Mouse (Mus musculus): ENCODE measurements around the gene Calr4.

Calr4 gene

DNA sequence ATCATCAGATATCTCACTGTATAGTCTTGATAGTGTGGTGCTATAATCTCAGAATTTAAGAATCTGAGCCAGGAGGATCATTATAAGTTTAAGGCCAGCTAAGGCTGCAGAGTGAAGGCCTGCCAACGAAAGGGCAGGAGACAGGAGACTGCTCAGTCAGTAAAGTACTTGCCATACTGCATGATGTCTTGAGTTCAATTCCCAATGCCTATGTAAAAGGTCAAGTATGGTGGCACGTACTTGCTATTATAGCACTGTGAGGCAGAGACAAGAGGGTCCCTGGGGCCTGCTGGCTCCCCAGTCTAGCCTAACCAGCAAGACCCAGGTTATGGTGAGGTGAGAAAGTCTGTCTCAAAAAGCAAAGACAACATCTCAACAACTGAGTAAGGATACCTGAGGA, at the start of gene Calr4:
Gene Calr4, plus strand, starts transcription at position 301 of the 400 bp plus-strand sequence.
- DNase-seq = no peak

GRCm38 (mm10) chr4:109185616-109186405, 48.5 kb upstream of the Calr4 start:
- no peak for DNase-seq

- no peak for DNase-seq
These were observed 42.7 kb upstream of the Calr4 start for GRCm38 (mm10) chr4:109191598-109191997.

- no peak for DNase-seq
These were observed 40.4 kb upstream of the Calr4 start for GRCm38 (mm10) chr4:109193886-109194285.

- no peak for DNase-seq
These were observed 38.2 kb upstream of the Calr4 start for GRCm38 (mm10) chr4:109195900-109196629.

GRCm38 (mm10) chr4:109199069-109199468, 35.2 kb upstream of the Calr4 start:
- no peak for DNase-seq

DNA sequence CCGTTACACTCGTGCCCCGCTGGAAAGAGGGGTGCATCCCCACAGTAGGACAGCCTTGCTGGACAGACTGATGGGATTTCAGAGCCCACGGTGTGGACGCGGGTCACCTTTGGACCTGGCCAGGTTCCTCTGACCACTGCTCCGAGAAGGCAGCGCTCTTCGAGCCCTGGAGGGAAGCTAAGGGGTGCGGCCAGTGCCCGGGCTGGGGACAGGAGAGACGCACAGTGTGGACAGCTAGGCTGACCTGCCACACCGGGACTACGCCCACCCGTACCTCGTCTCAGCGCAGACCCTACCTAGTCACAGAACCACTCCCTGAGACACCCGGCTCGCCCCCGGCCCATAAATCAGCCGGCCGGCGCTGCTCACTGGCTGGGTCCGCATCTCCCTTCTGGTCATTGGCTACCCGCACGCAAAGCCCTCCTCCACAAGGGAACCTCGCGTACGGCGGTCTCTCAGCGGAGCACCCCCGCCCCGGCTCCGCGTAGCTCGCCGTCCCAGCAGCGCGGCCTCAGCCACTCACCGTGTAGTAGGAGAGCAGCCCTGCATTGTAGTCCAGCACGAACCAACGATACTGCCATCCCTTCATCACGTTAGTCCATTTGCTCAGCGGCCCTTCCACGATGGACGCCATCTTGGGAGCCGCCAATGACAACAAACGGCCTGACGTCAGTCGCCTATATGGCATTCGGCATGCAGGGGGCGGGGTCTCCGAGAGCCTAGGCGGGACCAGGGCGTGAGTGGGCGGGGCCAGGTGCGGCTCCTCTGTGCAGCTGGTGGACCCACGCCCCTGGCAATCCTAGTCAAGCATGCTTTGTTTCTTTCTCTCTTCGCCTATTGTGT, 32.5 kb upstream of the Calr4 start, which contains the start of gene Osbpl9:
Gene Osbpl9, minus strand, starts transcription at position 691 of the 843 bp plus-strand sequence.
- peak; percentile 98 for DNase-seq

DNA sequence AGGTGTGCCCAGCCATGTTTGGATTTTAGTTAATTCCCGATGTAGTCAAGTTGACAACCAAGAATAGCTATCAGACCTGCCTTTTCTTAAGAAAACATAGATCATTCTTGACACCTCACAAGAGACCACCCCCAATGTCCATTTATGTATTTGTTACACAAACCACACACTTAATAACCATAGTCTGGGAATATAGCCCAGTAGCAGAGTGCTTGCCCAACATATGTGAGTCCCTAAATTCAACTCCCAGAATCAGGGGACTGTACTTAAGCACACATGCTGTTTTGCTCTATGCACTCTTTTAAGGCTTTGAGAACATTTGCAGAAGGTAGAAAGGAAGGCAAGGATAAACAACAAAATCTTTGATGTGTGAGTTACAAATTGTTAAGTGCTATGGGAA, 30.4 kb upstream of the Calr4 start:
- no peak for DNase-seq

DNA sequence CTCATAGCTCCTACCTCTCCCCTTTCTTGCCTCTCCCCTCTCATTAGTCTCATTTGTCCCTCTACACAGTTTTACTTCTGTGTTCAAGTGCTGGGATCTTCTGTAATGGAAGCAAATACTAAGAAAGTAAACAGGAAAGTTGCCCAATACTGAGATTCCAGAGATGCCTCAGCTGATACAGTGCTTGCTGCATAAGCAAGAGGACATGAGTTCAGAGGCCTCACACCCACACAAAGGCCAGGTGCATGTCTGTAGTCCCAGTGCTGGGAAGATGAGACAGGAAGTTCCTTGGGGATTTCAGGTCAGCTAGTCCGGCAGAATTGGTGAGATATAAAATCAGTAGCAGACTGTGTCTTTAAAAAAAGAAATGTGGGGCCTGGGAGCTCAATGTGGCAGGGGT, 29.9 kb upstream of the Calr4 start:
- peak; percentile 31 to 64 for DNase-seq

GRCm38 (mm10) chr4:109207524-109207923, 26.8 kb upstream of the Calr4 start:
- no peak for DNase-seq

DNA sequence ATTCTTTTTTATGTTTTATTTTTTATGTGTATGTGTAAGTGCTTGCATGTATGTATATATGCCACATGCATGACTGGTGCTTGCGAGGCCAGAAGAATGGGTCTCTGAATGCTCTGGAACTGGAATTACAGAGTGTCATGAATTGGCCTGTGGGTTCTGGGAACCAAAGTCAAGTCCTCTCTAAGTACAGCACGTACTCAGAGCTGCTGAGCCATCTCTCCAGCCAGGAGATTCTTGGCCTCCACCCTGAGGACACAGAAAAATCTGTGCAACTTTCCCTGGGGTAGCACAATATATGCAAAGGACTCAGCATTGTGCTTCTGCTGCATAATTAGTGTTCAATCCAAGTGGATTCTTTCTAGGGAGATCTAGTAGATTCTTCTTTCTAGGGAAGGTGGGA, 24.0 kb upstream of the Calr4 start:
- no peak for DNase-seq

DNA sequence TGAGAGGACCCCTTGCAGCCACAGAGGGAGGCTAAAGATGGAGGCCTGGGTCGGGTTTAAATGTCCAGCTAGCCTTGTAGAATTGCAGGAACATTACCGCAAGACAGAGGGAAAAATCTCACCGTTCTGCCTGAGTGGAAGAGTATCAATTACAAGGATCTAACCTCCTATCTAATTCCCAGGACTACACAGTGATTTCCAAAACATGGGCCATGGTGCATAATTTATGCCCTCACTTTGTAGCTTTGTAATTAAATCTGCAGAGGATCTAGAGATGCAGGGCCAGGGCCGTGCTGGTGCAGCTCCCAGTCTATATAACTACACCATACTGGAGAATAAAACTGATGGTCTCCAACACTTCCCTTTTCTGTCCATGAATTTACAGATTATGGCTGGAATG, 23.4 kb upstream of the Calr4 start:
- no peak for DNase-seq

GRCm38 (mm10) chr4:109213986-109214385, 20.3 kb upstream of the Calr4 start:
- no peak for DNase-seq

GRCm38 (mm10) chr4:109218008-109218407, 16.3 kb upstream of the Calr4 start:
- no peak for DNase-seq

GRCm38 (mm10) chr4:109220441-109220940, 13.8 kb upstream of the Calr4 start:
- no peak for DNase-seq

DNA sequence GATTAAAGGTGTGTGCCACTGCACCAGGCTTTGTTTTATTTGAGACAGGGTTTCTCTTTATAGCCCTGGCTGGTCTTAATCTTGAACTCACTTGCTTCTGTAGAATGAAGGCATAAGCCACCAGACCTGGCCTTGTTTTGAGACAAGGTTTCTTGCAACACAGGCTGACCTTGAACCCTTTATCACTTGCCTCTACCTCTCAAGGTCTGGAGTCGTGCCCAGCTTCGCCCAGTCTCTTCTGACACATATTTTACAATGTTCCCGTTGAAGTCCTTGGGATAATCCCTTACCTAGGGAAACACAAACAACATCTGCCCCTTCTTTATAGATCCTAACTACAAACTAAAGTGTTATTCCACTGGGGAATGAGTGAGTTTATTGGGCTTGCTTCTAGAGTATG, 12.3 kb upstream of the Calr4 start:
- no peak for DNase-seq

DNA sequence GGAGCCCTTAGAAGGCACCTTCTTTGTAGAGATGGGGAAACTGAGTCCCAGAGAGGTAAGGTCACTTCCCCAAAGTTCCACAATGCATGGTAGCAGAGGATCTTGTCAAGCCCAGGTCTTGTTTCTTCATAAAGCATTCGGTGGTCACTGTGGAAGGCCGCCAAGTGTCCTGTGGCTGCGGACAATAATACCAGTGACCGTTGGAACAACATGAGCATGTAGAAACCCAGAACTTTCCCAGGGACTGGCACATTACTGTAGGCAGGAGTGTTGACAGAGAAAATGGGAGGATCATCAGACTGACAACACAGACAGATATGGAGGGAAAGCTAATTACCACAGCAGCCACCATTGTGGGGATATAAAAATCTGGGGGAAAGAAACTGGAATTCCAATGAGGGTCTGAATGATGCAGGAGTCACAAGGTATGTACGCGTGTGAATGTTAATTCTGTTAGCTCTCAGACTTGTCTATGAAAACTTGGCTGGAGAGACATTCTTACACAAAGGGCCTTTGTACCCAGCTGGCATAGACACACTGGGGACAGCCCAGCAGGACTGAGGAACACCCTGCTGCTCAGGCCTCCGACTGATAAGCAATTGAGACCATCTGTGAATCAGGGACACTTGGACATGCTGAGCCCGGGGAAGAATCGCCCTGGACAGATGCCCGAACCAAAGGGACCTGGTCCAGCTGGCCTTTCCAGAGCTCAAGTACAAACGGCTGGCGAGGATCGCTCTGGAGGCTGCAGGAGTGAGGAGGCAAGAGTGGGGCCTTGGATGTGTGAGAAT, 9.3 kb upstream of the Calr4 start:
- peak; percentile 67 to 75 for DNase-seq

DNA sequence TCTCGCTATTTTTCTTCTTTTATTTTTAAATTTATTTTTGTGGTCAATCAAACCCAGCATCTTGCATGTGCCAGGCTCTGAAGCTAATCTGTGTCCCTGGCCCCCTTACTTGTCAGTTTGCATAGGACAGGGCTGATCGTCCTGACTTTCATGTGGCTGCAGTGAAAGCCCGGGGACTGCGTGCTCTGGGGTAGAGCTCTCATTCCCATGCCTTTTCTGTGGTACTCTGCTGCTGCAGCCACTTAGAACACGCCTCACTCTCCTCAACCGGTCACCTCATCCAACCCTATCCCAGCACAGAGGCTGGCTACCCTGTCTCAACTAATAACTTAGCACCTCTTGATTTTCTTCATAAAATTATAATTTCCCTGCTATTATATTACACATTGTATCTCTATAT, 8.7 kb upstream of the Calr4 start:
- DNase-seq = no peak

GRCm38 (mm10) chr4:109226071-109226470, 8.2 kb upstream of the Calr4 start:
- peak in 1 of 2 experiments; percentile 20 for DNase-seq

- DNase-seq = no peak
These were observed 4.5 kb upstream of the Calr4 start for GRCm38 (mm10) chr4:109229766-109230279.

DNA sequence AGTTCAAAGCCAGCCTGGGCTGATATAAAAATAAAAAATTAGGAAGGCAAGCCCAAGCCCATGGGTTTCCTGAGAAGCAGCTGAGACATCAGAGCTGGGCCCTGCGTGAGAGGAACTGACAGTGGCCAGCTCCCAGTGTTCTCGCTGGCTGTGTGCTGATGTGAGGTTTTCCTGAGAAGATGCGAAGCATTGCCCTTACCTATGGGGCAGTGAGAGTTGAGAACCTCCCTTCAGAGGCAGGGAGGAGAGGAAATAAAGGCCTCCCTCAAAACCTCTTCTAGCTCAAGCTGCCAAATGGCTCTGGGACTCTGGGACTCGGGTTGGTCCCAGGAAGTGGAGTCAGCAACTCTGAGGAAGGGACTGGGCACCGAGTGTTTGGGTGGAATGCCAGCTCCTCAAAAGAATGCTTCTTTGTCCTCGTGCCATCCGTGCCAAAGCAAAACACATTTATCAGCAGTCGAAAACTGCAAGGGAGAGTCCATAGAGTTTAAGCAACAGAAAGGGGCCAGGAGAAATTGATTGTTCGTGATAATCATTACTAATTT, 593 bp downstream of the Calr4 start:
- no peak for DNase-seq

Data from lung, adult 18-20 months (tissue).